Mouse (Mus musculus): Measurements from ENCODE around the gene Ppp2r1b. TPM values are rescaled to one million over a fixed set of nuclear protein-coding genes. Genes with fewer than 3 reads are reported as not detected.
"Not testable (repeated sequence)": the region's sequence is repeated elsewhere in the genome, so short reads cannot be mapped to it uniquely, and the experiment has no call there.

The Ppp2r1b gene
- 10 to 100 TPM; 17.4 to 18.5 TPM for total RNA-seq (2021)

DNA sequence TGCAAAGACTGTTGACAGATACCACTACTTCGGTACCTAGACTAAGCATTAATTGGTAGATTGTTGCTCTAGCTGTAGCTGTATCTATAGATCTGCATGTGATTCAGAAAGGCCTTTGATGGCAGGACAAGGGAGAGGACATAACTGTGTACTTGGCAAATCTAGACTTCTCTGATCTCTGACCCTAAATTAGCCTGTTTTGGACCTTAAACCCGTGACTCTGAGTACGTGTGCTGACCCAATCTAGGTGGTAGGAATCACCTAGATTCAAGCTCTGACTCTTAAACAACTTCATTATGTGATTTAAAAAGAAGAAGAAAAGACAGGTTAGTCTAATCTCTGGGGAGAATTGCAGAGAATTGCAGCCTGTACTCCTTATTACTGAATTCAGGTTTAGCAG lies at the start of gene Ppp2r1b:
Gene Ppp2r1b (plus strand): TSS at position 221 of the 400 bp plus-strand sequence.
- DNase-seq, result no peak

DNA sequence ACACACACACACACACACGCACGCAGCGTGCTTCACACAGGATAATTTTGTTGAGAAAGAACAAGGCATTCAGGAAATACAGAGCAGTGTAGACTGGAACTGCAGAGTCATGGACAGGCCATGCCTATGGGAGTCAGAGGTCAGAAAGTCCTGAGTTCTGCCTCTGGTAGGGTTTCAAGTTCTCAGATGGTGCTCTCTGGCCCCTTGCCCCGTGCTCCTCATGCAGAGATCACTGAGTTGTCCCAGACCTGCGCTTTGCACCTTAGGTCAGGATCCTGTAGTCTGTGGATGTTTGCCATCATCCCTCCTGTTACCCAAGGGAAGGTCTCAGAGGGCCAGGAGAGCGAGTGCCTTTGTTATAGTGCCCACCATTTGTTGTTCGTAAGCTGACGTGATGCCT lies 48.3 kb upstream of the Ppp2r1b start:
- no peak for DNase-seq

DNA sequence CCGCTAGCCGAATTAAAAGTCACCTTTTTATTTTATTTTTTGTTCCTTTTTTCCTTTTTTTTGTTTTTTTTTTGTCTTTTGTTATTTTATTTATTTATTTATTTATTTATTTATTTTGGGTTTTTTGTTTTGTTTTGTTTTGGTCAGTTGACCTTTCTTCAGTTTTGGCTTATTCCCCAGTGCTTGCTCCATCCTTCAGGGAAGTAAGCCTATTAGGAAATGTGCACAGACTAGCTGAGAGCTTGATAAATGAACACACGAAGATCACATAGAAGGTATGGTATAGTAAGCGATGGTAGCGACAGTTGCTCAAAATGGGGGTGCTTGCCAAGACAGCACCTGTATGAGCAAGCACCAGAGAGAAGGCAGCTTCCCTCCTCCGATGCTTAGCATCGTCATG lies 47.5 kb upstream of the Ppp2r1b start:
- no peak for DNase-seq

DNA sequence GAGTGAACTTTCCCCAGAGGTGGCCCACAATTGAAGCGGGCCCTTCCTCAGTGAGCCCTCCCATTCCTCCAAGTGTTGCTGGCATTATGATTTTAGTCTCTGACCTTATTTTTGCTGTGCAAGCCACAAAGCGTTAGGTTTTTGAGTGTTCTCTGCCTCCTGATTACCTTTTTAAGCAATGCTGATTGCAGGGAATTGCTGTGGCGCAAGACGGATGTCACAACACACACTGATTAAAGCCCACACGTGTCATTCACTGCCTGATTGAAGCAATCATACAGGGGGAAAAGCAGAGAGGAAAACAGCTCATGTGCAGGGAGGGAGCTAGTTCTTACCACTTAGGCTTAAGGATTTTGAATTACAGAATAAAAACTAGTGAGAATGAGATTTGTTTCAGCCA lies 46.7 kb upstream of the Ppp2r1b start:
- DNase-seq, result no peak

GRCm38 (mm10) chr9:50800985-50801384 lies 44.1 kb upstream of the Ppp2r1b start:
- peak in 1 of 2 experiments; percentile 23 for DNase-seq

DNA sequence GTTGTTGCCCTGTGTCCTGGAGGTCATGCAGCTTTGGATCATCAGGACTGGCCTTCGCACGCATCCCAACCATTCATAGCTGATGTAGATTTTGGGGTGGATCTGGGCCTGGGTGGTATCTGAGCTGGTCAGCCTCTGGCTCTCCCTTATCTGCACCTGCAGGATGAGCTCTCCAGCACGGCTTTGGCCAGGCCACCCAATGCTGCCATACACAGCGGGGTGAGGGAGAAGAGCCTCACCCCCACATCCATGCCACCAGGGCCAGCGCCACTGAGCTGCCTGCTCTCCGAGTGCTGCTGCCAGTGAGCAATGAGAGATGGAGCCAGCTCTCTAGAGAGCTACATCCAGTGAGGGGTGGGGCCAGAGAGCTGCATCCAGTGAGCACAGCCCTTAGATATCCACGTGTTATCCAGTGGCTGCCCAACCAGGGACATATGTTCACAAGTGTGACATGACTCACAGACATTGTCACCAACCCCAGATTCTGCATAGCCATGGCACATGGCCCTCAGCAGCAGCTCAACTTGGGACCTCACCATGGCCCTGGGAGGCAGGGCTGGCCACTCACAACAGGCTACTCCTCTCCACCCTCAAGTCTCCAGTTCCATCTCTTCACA lies 41.9 kb upstream of the Ppp2r1b start:
- no peak for DNase-seq

- no peak for DNase-seq
Measured at GRCm38 (mm10) chr9:50808471-50808870, 36.6 kb upstream of the Ppp2r1b start.

DNA sequence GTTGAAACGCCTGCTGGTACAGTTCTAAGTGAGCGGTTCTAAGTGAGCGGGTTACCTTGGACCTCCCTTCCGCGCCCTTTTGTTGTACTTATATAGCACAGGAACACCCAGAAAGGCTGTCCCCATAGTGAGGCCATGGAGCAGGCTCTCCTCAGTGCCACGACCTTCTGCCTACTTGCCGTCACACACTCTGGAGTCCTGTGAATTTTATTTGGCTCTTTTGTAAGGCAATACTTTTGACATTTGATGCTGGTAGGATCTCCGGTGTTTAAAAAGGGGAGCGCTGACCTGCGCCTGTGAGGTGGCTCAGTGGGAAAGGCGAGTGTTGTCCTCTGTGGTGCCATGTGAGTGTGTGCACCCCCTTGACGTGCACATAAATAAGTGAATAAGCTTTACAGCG lies 36.0 kb upstream of the Ppp2r1b start:
- no peak for DNase-seq

- DNase-seq, result no peak
Measured at GRCm38 (mm10) chr9:50811187-50811586, 33.9 kb upstream of the Ppp2r1b start.

- DNase-seq, result no peak
Measured at GRCm38 (mm10) chr9:50811746-50812145, 33.4 kb upstream of the Ppp2r1b start.

DNA sequence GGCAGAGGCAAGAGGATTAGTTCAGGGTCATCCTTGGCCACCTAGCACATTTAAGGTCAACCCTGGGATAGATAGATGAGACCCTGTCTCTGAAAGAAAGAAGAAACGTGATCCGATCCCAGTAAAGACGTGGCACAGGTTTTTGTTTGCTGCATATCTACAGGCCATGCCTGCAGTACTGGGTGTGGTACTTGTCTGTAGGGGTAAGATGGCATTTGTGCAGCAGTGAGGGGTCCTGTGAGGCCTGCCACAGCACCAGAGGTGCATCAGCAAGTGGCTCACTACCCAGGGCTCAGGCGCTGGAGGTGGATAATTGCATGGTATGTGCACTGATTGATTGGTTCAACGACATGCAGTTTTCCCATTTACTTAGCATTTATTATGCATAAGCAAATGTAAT lies 31.3 kb upstream of the Ppp2r1b start:
- no peak for DNase-seq

- DNase-seq, result no peak
Measured at GRCm38 (mm10) chr9:50815666-50816065, 29.4 kb upstream of the Ppp2r1b start.

- DNase-seq, result no peak
Measured at GRCm38 (mm10) chr9:50816512-50816911, 28.6 kb upstream of the Ppp2r1b start.

DNA sequence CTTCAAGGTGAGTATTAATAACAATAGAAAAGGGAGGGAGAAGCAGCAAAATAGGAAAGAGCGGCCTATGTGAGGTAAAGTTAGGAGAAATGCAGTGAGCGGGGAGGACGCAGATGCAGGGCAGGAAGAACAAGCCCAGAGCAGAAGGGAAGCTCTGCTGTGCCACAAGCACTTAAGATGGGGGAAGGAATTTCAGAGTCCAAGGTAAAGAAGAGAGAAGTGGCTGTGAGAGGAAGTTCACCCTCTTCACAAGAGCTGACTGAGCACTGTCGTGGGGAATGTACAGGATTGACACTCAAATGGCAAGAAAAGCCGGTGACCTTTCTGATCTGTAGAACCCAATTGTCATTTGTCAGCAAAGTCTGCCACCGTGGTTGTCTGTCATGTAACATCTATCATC lies 27.1 kb upstream of the Ppp2r1b start:
- DNase-seq, result no peak

- DNase-seq, result no peak
Measured at GRCm38 (mm10) chr9:50819716-50820115, 25.4 kb upstream of the Ppp2r1b start.

- DNase-seq, result no peak
Measured at GRCm38 (mm10) chr9:50821651-50822050, 23.4 kb upstream of the Ppp2r1b start.

DNA sequence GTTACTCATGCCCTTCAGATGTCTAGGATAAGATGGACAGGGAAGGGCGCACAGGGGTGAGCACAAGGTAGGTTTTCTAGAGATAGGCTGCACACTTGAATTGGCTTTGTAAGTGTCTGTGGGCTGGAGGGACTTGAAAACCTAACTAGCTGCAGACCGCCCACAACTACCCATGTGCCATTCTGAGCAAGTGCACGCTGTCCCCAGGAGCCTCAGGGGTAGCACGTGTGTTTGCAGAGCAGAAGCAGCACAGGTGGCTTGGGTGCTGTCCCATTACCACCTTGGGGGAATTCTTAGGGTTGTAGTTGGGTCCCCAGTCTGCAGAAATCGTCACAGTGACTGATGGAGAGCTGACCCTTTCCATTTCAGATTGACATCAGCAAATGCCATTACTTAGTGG lies 22.9 kb upstream of the Ppp2r1b start:
- DNase-seq, result no peak

DNA sequence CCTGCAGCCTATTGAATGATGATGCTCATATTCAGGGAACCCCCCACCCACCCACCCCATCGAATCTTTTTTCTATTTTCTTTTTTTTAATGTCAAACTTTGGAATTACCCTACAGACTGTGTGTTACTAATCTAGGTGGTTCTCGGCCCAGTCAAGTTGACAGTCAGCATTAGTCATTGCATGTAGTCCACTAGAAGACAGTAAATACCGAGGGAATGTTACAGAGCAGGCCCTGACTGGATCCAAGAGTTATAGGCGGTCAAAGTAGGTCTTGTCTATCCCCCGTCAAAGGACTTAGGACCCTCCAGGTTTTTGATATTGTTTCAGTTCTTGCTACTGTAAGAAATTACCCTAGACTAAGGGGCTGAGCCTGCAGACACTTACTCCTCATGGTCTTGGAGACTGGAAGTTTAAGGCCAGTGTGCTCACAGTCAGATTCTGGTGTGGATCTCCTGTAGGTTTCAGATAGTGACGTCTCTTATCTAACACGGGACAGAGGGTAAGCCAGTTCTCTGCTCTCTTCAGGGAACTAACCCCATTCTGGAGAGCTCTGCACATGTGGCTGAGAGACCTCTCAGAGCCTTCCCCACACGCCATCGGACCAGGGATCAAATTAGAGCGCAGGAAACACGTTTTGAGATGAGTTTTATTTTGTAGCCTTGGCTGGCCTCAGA lies 21.2 kb upstream of the Ppp2r1b start:
- DNase-seq, result no peak

- DNase-seq, result no peak
Measured at GRCm38 (mm10) chr9:50831514-50831913, 13.6 kb upstream of the Ppp2r1b start.

GRCm38 (mm10) chr9:50832162-50832561 lies 12.9 kb upstream of the Ppp2r1b start:
- no peak for DNase-seq

DNA sequence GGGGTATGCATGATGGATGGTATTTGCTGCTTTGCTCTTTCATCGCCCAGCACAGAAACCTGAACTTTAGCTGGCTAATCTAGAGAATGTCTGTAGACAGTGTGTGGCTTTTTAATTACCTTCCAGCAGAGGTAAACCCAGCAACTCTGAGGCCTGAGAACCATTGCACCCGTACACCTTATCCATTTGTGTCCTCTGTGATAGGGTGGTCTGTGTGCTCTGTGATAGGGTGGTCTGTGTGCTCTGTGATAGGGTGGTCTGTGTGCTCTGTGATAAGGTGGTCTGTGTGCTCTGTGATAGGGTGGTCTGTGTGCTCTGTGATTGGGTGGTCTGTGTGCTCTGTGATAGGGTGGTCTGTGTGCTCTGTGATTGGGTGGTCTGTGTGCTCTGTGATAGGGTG lies 12.5 kb upstream of the Ppp2r1b start:
- DNase-seq, result not testable (repeated sequence)

- DNase-seq, result no peak
Measured at GRCm38 (mm10) chr9:50833786-50834185, 11.3 kb upstream of the Ppp2r1b start.

DNA sequence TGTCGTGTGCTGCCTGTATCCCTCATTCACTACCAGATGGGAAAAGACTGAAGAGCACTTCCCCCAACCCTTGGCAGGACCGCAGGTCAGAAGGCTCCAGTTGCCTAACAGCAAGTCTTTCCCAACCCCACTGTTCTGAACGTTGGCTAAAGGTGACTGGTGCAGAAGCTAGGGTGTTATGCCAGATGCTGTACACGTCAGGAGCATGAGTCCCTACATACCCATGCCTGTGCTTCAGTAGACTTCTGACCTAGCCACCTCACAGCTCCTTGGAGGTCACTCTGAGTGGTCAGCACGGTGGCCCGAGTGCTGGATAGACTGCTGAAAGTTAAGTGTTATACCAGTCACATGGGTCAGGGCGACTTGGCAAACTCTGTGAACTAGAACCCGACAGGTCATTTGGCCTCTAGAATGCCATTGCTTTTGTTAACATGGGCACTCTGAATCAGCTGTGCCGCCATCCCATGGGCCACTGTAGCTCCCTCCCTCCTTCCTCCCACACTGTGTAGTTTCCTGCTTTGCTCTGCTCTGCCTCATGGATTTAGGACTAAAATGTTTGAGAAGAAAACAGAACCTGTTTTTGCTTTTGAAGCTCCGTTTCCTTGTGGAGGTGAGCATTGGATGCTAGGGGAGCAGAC lies 9.9 kb upstream of the Ppp2r1b start:
- DNase-seq, result no peak

DNA sequence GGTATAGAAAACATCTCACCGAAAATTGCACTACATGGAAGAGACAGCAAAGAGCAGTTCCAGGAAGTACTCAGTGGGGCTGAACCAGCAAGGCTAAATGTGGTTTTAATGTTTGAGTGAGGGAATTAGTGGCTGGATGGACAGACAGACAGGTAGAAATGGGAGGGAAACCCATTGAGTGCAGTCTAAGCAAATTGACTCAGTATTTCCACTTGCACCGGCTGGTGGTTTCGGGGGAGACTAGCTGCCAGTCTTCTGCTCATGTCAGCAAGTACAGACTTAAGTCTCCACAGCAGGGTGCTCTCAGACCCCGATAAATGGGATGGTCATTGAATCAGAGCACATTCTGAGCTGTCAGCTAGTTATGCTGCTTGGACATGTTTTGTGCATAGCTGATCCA lies 9.0 kb upstream of the Ppp2r1b start:
- DNase-seq, result no peak
